Mouse (Mus musculus) cerebellum, adult 2 months (tissue): ENCODE measurements at regions not wholly inside any gene's neighbourhood (a gene's known extent, or its start where the extent isn't known, plus 50 kb on each side); places are given as distances from the start of the nearest gene placed in this dataset.
"Not testable (repeated sequence)": the region's sequence is repeated elsewhere in the genome, so short reads cannot be mapped to it uniquely, and the experiment has no call there.

Experiments used
- DNase-seq, 2 experiments: peaks; one replicate each; pipeline ENCODE4 v3.0.0; 2021
- H3K27ac ChIP-seq: fragments of 200-500 bp; 2 replicates; pipeline ENCODE4 v1.5.1; 2012; ENCODE audit warnings: low read length, control low read depth, inconsistent platforms; ENCODE audit not compliant: insufficient read depth
- H3K27me3 ChIP-seq: fragments of 200-500 bp; 2 replicates; pipeline ENCODE4 v1.6.1; 2012; ENCODE audit warnings: inconsistent platforms, mild to moderate bottlenecking, low read length, moderate library complexity; ENCODE audit not compliant: control insufficient read depth, insufficient read depth
- H3K4me1 ChIP-seq: fragments of 200-500 bp; 2 replicates; pipeline ENCODE4 v1.6.1; 2011; ENCODE audit warnings: low read length; ENCODE audit not compliant: control insufficient read depth, insufficient read depth
- H3K4me3 ChIP-seq: fragments of 200-500 bp; replicated peaks from 2 replicates; pipeline ENCODE3; 2011; ENCODE audit warnings: mild to moderate bottlenecking, low read depth, low read length, control low read depth; ENCODE audit not compliant: insufficient read depth
- CTCF ChIP-seq: fragments of 200-500 bp; IDR thresholded peaks from 2 replicates; pipeline ENCODE4 v1.5.1; 2011; ENCODE audit warnings: low read depth, mild to moderate bottlenecking, control low read depth, low read length, moderate library complexity, borderline replicate concordance; ENCODE audit not compliant: insufficient read depth
- POLR2A ChIP-seq: fragments of 200-500 bp; IDR thresholded peaks from 2 replicates; pipeline ENCODE4 v1.6.1; 2011; ENCODE audit warnings: low read length, control low read depth, borderline replicate concordance; ENCODE audit not compliant: insufficient read depth
- WGBS: fragments of 180-500 bp; shearing (Covaris S2); methylation state at CpG from one replicate; pipeline ENCODE4 v1.1.7; 2018; 5-methylcytosine and 5-hydroxymethylcytosine counted together

DNA sequence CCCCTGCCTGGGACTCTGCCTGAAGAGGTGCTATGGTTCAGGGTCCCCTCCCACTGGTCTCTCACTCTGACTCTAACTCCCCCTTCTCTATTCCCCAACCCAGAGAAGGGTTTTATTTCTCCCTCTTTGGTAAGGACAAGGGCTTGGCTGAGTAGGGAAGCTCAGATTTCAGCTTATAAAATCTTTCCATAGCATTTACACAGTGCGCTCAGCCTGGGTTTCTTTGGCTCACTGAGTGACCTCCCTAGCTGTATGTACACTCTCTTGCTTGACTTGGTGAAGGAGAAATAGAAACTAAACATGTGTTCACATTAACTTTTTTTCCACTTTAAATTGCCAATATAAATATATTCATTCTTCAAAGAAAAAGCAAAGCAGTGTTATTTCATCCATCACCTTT, 186.9 kb upstream of the G2e3 start:
- no peaks in the 10 kb centered on the region for H3K27me3 ChIP-seq
- H3K27ac ChIP-seq = no peak overlapping the region
- no peak overlapping the region for H3K4me3 ChIP-seq
- no peaks in the 10 kb centered on the region for H3K4me1 ChIP-seq
- 95% methylated on average over 1 of the region's 1 CpGs for WGBS
- TF ChIP-seq POLR2A (no peak), CTCF (no peak)
- no peak for DNase-seq

DNA sequence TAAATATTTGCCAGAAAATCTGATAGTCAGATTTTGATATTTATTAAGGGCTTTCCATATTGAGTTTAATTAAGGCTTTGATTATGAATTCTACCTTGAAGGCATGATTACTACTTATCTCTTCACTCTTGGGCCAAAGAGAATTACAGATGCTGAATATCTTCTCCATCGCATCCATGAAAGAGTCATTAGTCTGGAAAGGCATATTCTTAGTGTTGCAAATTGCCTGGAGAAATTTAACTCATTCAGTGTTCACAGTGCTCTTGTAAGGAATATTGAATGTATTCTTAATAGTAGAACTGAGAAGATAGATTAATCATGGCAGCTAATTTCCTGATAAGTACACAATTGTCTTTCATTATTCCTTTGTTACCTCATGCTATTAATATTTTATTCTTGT, 187.7 kb upstream of the G2e3 start:
- 84% methylated on average over 1 of the region's 1 CpGs for WGBS
- no peaks in the 10 kb centered on the region for H3K27me3 ChIP-seq
- no peak for DNase-seq
- TF ChIP-seq POLR2A = no peak
- no peak for TF ChIP-seq CTCF
- H3K27ac ChIP-seq = no peak overlapping the region
- H3K4me1 ChIP-seq = no peaks in the 10 kb centered on the region
- no peak overlapping the region for H3K4me3 ChIP-seq

DNA sequence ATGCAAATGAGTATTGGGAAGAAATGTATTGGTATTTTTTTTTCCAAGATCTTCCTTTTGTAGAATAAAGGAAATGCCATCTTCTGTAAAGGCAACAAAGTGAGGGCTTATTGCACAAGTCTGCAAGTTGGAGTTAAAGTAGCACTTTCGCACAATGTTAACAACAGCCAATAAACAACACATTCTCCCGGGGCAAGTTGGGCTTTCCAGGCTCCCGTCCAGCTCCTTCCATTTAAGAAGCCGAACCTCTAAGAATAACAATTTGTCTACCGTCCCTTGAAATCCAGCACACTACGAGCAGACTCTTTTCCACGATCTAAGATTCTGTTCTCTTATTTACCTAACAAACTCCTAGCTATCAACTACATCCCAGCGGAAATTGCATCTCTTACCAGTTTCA, 199.9 kb upstream of the G2e3 start:
- 75% methylated on average over 8 of the region's 8 CpGs for WGBS
- H3K27ac ChIP-seq = no peak overlapping the region
- TF ChIP-seq CTCF = no peak
- no peak for TF ChIP-seq POLR2A
- no peak overlapping the region for H3K4me3 ChIP-seq
- DNase-seq = no peak
- H3K27me3 ChIP-seq = no peaks in the 10 kb centered on the region
- no peaks in the 10 kb centered on the region for H3K4me1 ChIP-seq

DNA sequence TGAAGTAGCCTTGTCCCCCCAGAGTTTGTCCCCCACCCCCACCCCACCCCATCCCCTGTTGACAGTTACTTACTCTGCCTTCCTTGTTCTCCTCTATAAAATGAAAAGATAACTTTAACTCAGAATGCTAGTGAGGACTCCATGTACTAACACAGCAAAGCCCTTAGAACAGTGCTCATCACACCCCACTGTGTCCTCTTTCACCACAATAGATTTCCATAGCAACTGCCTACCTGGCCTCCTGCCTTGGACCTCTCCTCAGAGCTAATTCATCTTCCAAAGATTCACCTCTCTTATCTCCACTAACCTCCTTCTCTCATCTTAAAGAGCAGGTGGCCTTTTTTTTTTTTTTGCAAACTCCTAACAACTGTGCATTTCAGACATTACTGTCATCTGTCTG, 204.0 kb upstream of the G2e3 start:
- H3K4me1 ChIP-seq = no peaks in the 10 kb centered on the region
- no peak overlapping the region for H3K4me3 ChIP-seq
- DNase-seq = no peak
- no peak for TF ChIP-seq CTCF
- no peak for TF ChIP-seq POLR2A
- H3K27ac ChIP-seq = no peak overlapping the region
- no peaks in the 10 kb centered on the region for H3K27me3 ChIP-seq

GRCm38 (mm10) chr12:51143196-51143595, 204.7 kb upstream of the G2e3 start:
- H3K4me3 ChIP-seq = no peak overlapping the region
- 70% methylated on average over 3 of the region's 3 CpGs for WGBS
- H3K4me1 ChIP-seq = no peaks in the 10 kb centered on the region
- no peaks in the 10 kb centered on the region for H3K27me3 ChIP-seq
- TF ChIP-seq POLR2A (no peak), CTCF (no peak)
- no peak overlapping the region for H3K27ac ChIP-seq
- no peak for DNase-seq

DNA sequence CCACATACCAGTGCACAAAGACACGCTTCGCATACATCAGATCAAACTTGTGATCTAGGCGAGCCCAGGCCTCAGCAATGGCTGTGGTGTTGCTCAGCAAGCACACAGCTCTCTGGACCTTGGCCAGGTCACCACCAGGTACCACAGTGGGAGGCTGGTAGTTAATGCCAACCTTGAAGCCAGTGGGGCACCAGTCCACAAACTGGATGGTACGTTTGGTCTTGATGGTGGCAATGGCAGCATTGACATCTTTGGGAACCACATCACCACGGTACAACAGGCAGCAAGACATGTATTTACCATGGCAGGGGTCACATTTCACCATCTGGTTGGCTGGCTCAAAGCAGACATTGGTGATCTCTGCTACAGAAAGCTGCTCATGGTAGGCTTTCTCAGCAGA, 214.2 kb upstream of the G2e3 start:
- not testable (repeated sequence) for H3K4me3 ChIP-seq, DNase-seq, H3K4me1 ChIP-seq, H3K27me3 ChIP-seq, H3K27ac ChIP-seq
- 44% methylated on average over 5 of the region's 5 CpGs for WGBS

GRCm38 (mm10) chr12:51128274-51128673, 219.6 kb upstream of the G2e3 start:
- Histone ChIP-seq H3K27ac (no peak overlapping the region), H3K4me1 (no peaks in the 10 kb centered on the region), H3K27me3 (no peaks in the 10 kb centered on the region), H3K4me3 (no peak overlapping the region)
- TF ChIP-seq POLR2A = no peak
- no peak for DNase-seq

DNA sequence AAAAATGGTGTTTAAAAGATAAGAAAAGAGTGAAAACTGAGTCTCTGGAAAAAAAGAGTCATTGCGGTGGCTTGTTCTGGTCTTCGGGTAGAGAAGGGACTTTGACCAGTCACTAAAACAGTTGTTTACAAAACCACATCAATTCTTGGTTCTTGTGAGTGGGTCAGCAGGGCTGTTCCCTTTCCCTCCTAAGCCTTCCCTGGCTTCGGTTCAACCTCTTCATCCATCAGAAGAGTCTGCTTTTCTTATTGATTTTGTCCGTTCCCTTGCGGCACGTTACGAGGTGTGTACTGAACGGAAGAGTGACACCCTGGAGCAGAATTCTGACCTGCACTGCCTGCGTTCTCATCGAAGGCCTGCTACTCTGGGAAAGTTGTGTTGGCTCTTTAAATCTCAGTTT, 229.1 kb upstream of the G2e3 start:
- Histone ChIP-seq H3K4me3 (no peak overlapping the region), H3K27ac (no peak overlapping the region), H3K27me3 (no peaks in the 10 kb centered on the region), H3K4me1 (peaks cover 6% of the 10 kb centered on the region; the same call in 1 of the 2 replicates)
- no peak for DNase-seq
- TF ChIP-seq POLR2A = no peak
- no peak for TF ChIP-seq CTCF
- 72% methylated on average over 10 of the region's 10 CpGs for WGBS

GRCm38 (mm10) chr12:51118021-51118694, 229.7 kb upstream of the G2e3 start:
- DNase-seq = peak; percentile 79 to 87
- H3K27me3 ChIP-seq = no peaks in the 10 kb centered on the region
- H3K27ac ChIP-seq = no peak overlapping the region
- TF ChIP-seq POLR2A = no peak
- TF ChIP-seq CTCF = no peak
- peaks cover 6% of the 10 kb centered on the region; the same call in 1 of the 2 replicates for H3K4me1 ChIP-seq
- peak overlapping the region; percentile 16 for H3K4me3 ChIP-seq
- 10% methylated on average over 14 of the region's 14 CpGs for WGBS
